In genomic region chr17:83267202-83268128, GRCm38 (mm10) we compare ENCODE assay signal across 8 mouse cellular contexts. TPM values are rescaled to one million over a fixed set of nuclear protein-coding genes. Genes with fewer than 3 reads are reported as not detected.
A peak's percentile ranks its signal among the peaks of the same experiment; 100 is the strongest.
DNase-seq lines count a peak whose midpoint lies in the region; ATAC-seq lines count a peak whose summit lies in the region.

No protein-coding gene starts in this region.

- 57% methylated on average over 23 of the region's 23 CpGs for WGBS in limb, embryonic 10.5 days
- WGBS in midbrain, embryonic 11.5 days: 58% methylated on average over 23 of the region's 23 CpGs

- peaks cover 10% of the 10 kb centered on the region for H3K27me3 ChIP-seq in limb, embryonic 10.5 days (ENCODE audit: low read depth, poor library complexity, severe bottlenecking)
- no peaks in the 10 kb centered on the region; the same call in 1 of the 2 replicates for H3K27me3 ChIP-seq in midbrain, embryonic 11.5 days (ENCODE audit: control insufficient read depth, insufficient read depth, low read length)

- peak overlapping the region; percentile 31 for H3K4me2 ChIP-seq in midbrain, embryonic 11.5 days

- peaks cover 7% of the 10 kb centered on the region for H3K4me1 ChIP-seq in limb, embryonic 10.5 days
- H3K4me1 ChIP-seq in midbrain, embryonic 11.5 days (ENCODE audit: control insufficient read depth, insufficient read depth, low read length): no peaks in the 10 kb centered on the region

- no peaks in the 10 kb centered on the region for H3K9me3 ChIP-seq in limb, embryonic 10.5 days (replicated peaks)
- no peaks in the 10 kb centered on the region for H3K9me3 ChIP-seq in midbrain, embryonic 11.5 days (ENCODE audit: control insufficient read depth, low read length)

- no peak overlapping the region for H3K9ac ChIP-seq in midbrain, embryonic 11.5 days (ENCODE audit: low read length)

- peak; percentile 65 for DNase-seq in gastrocnemius, adult 18-20 months (ENCODE audit: low spot score)
- no peak for DNase-seq in gastrocnemius, postnatal 4 days (ENCODE audit: low spot score in 2 of 2)
- peak; percentile 88 for DNase-seq in embryo, embryonic 10.5 days (ENCODE audit: low spot score)
- DNase-seq in heart, adult 18-20 months: peak; percentile 78 to 90
- peak; percentile 54 for DNase-seq in kidney, adult 18-20 months
- peak; percentile 73 for DNase-seq in limb, embryonic 10.5 days (ENCODE audit: low spot score)
- peak; percentile 93 for DNase-seq in midbrain, embryonic 11.5 days (ENCODE audit: low spot score, missing footprints)
- DNase-seq in spleen, adult 18-20 months: peak; percentile 63 to 66

- peak; percentile 94 for ATAC-seq in midbrain, embryonic 11.5 days (ENCODE audit: low FRiP score)

- no peak overlapping the region for H3K27ac ChIP-seq in limb, embryonic 10.5 days
- H3K27ac ChIP-seq in midbrain, embryonic 11.5 days (ENCODE audit: low read depth, low read length): no peak overlapping the region

- peak overlapping the region; percentile 37 for H3K4me3 ChIP-seq in limb, embryonic 10.5 days
- no peak overlapping the region for H3K4me3 ChIP-seq in midbrain, embryonic 11.5 days (ENCODE audit: low read depth, low read length)

- H3K36me3 ChIP-seq in limb, embryonic 10.5 days: no peaks in the 10 kb centered on the region
- no peaks in the 10 kb centered on the region for H3K36me3 ChIP-seq in midbrain, embryonic 11.5 days (ENCODE audit: control insufficient read depth, insufficient read depth, low read length)

RNA-seq across cellular contexts. Expression of gene Pkdcc, which starts 52.4 kb away (rescaled TPM):
- 100 to 1,000 TPM in 1 of 2 experiments, 10 to 100 TPM in 1; 78.1 to 111 TPM for total RNA-seq in gastrocnemius, adult 18-20 months (2021)
- total RNA-seq in gastrocnemius, postnatal 4 days (2021): 10 to 100 TPM; 42.7 to 46.8 TPM
- total RNA-seq in heart, adult 18-20 months (2021): 10 to 100 TPM; 43.1 to 57.1 TPM
- polyA plus RNA-seq in limb, embryonic 10.5 days (2016; fragmentation: Nextera tagmentation; extraction: Ambion mirVana): 32.4 and 34.8 TPM in 2 replicates
- polyA plus RNA-seq in midbrain, embryonic 11.5 days (2014; fragmentation: Nextera tagmentation; extraction: Ambion mirVana): 5.0 and 5.5 TPM in 2 replicates

Comparison
In these comparisons a context has a peak if more than half of its experiments do, and no peak if none do; other contexts are left out.
1. DNase-seq: peak in gastrocnemius, adult 18-20 months (single experiment), embryo, embryonic 10.5 days (single experiment), heart, adult 18-20 months (2 of 2), kidney, adult 18-20 months (single experiment), limb, embryonic 10.5 days (single experiment), midbrain, embryonic 11.5 days (single experiment) and spleen, adult 18-20 months (2 of 2); none in gastrocnemius, postnatal 4 days (0 of 2).